Mouse (Mus musculus): Measurements from ENCODE around the gene Crybg3. TPM values are rescaled to one million over a fixed set of nuclear protein-coding genes. Genes with fewer than 3 reads are reported as not detected.

The Crybg3 gene
- polyA plus RNA-seq, 1 experiment: 1.8 TPM

- Histone ChIP-seq H3K4me1 (ENCODE audit: control insufficient read depth, insufficient read depth, insufficient read length, low read length) (no peaks in the 10 kb centered on the region), H3K36me3 (ENCODE audit: control insufficient read depth, insufficient read depth, low read length) (no peaks in the 10 kb centered on the region), H3K27me3 (ENCODE audit: control insufficient read depth, insufficient read depth, low read length) (no peaks in the 10 kb centered on the region), H3K27ac (ENCODE audit: insufficient read depth, low read depth, low read length) (no peak overlapping the region), H3K4me3 (ENCODE audit: low read depth, low read length) (no peak overlapping the region)
- no peak for TF ChIP-seq POLR2A (IDR thresholded peaks at IDR 0.05; ENCODE audit: low read depth, low read length)
- no peak for TF ChIP-seq CTCF (IDR thresholded peaks at IDR 0.05; ENCODE audit: extremely low read depth, insufficient read length, insufficient replicate concordance, low read depth, low read length)
- 77% methylated on average over 6 of the region's 6 CpGs for WGBS
Measured at GRCm38 (mm10) chr16:59590790-59591189, 10.0 kb downstream of the Crybg3 start.

DNA sequence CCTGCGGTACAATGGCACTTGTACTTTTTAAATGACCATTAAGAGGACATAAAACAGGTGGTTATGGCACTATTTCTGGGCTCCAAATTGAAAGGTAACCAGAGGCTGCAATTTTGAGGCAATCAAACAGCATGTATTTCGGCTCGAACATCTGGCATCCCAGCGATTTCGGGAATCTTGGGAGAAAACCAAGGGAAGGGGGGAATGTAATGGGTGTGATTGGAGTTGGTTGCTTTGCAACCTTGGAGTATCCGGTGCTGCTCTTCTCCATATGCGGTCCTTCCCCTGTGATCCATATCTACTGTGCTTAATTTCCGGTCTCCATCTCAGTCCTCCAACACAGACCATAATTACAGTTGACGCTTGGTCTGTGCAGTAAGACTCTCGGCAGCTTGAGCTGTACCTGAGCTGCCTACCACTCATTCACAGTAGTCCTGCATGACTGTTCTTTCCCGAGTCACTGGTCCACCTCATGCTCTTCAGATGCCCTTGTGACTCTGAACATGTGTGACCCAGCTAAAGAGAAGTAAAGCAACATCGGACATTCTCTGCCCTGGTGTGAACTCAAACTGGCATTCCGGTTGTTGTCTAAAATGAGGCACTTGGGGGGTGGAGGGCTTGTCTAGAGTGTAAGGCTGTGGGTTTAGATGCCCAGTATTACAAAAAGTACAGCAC lies 12.3 kb downstream of the Crybg3 start:
- TF ChIP-seq POLR2A (IDR thresholded peaks at IDR 0.05; ENCODE audit: low read depth, low read length): no peak
- 91% methylated on average over 13 of the region's 13 CpGs for WGBS
- H3K36me3 ChIP-seq (ENCODE audit: control insufficient read depth, insufficient read depth, low read length): no peaks in the 10 kb centered on the region
- H3K4me1 ChIP-seq (ENCODE audit: control insufficient read depth, insufficient read depth, insufficient read length, low read length): no peaks in the 10 kb centered on the region
- no peak overlapping the region for H3K4me3 ChIP-seq (ENCODE audit: low read depth, low read length)
- no peak overlapping the region for H3K27ac ChIP-seq (ENCODE audit: insufficient read depth, low read depth, low read length)
- no peaks in the 10 kb centered on the region for H3K27me3 ChIP-seq (ENCODE audit: control insufficient read depth, insufficient read depth, low read length)

DNA sequence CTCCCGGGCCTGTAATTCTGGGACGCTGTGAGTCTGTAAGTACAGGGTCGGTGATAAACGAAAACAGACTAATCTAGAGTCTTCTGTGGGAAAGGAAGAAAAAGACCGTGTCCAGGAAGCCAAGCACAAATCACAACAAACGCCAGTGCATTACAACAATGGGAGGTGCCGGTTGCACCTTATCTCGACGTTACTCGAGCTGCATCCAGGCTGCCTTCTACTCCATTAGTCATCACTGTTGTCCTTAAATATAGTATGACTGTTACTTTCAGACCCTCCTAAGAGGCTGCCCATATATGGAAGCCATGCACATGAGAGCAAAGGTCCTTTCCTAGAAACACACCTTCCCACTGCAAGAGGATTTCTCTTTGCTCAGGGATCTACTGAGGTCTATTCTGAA lies 13.0 kb downstream of the Crybg3 start:
- no peak for TF ChIP-seq POLR2A (IDR thresholded peaks at IDR 0.05; ENCODE audit: low read depth, low read length)
- no peak for TF ChIP-seq CTCF (IDR thresholded peaks at IDR 0.05; ENCODE audit: extremely low read depth, insufficient read length, insufficient replicate concordance, low read depth, low read length)
- H3K27ac ChIP-seq (ENCODE audit: insufficient read depth, low read depth, low read length): no peak overlapping the region
- H3K36me3 ChIP-seq (ENCODE audit: control insufficient read depth, insufficient read depth, low read length): no peaks in the 10 kb centered on the region
- 72% methylated on average over 10 of the region's 10 CpGs for WGBS
- no peaks in the 10 kb centered on the region for H3K4me1 ChIP-seq (ENCODE audit: control insufficient read depth, insufficient read depth, insufficient read length, low read length)
- no peaks in the 10 kb centered on the region for H3K27me3 ChIP-seq (ENCODE audit: control insufficient read depth, insufficient read depth, low read length)
- no peak overlapping the region for H3K4me3 ChIP-seq (ENCODE audit: low read depth, low read length)

DNA sequence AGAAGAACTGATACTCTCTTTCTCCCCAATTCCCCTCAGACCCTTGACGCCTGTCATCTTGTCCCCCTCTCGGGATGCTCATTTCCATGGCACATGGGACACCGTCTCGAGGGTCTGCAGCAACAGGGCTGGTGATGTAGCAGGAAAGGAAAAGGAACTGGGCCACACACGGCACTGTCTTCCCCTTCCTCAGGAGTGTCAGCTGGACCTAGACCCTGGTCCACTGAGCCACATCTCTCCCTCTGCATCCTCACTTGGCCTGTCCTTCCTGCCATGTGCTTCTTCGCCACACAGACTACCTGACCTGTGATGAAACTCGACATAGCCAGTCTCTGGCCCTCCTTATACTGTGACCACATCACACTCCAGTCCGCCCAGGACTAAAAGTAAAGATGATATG lies 13.9 kb downstream of the Crybg3 start:
- no peak for TF ChIP-seq POLR2A (IDR thresholded peaks at IDR 0.05; ENCODE audit: low read depth, low read length)
- TF ChIP-seq CTCF (IDR thresholded peaks at IDR 0.05; ENCODE audit: extremely low read depth, insufficient read length, insufficient replicate concordance, low read depth, low read length): no peak
- Histone ChIP-seq H3K4me1 (ENCODE audit: control insufficient read depth, insufficient read depth, insufficient read length, low read length) (no peaks in the 10 kb centered on the region), H3K4me3 (ENCODE audit: low read depth, low read length) (no peak overlapping the region), H3K36me3 (ENCODE audit: control insufficient read depth, insufficient read depth, low read length) (no peaks in the 10 kb centered on the region), H3K27me3 (ENCODE audit: control insufficient read depth, insufficient read depth, low read length) (no peaks in the 10 kb centered on the region), H3K27ac (ENCODE audit: insufficient read depth, low read depth, low read length) (no peak overlapping the region)
- 92% methylated on average over 8 of the region's 8 CpGs for WGBS

GRCm38 (mm10) chr16:59586276-59586675 lies 14.5 kb downstream of the Crybg3 start:
- H3K4me3 ChIP-seq (ENCODE audit: low read depth, low read length): no peak overlapping the region
- TF ChIP-seq POLR2A (IDR thresholded peaks at IDR 0.05; ENCODE audit: low read depth, low read length) (no peak), CTCF (IDR thresholded peaks at IDR 0.05; ENCODE audit: extremely low read depth, insufficient read length, insufficient replicate concordance, low read depth, low read length) (no peak)
- H3K27me3 ChIP-seq (ENCODE audit: control insufficient read depth, insufficient read depth, low read length): no peaks in the 10 kb centered on the region
- 28% methylated on average over 6 of the region's 6 CpGs for WGBS
- no peaks in the 10 kb centered on the region for H3K36me3 ChIP-seq (ENCODE audit: control insufficient read depth, insufficient read depth, low read length)
- H3K27ac ChIP-seq (ENCODE audit: insufficient read depth, low read depth, low read length): no peak overlapping the region
- no peaks in the 10 kb centered on the region for H3K4me1 ChIP-seq (ENCODE audit: control insufficient read depth, insufficient read depth, insufficient read length, low read length)

DNA sequence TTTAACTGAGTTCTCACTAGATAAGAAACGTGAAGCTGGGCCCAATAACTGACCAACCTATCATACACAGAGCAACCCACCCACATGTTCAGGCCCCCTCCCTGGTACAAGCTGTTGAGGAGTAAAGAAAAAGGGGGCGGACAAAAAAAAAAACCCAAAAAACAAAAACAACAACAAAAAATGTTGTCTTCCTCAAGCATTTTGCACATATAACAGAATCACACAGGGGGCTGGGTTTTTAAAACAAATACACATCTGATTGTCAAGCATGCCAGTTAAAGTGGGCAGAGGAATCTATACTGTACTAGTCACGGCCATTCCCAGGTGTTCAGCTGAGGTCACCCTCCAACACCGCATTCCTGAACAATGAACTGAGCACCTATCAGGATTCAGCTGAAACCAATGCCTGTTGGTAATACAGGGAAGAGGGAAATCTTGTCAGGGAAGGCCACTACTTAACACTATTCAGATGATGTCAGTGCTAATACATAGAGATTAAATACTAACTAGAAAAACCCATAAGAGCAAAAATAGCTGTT lies 15.0 kb downstream of the Crybg3 start:
- H3K4me1 ChIP-seq (ENCODE audit: control insufficient read depth, insufficient read depth, insufficient read length, low read length): no peaks in the 10 kb centered on the region
- TF ChIP-seq POLR2A (IDR thresholded peaks at IDR 0.05; ENCODE audit: low read depth, low read length): no peak
- no peak for TF ChIP-seq CTCF (IDR thresholded peaks at IDR 0.05; ENCODE audit: extremely low read depth, insufficient read length, insufficient replicate concordance, low read depth, low read length)
- no peak overlapping the region for H3K4me3 ChIP-seq (ENCODE audit: low read depth, low read length)
- no peaks in the 10 kb centered on the region for H3K27me3 ChIP-seq (ENCODE audit: control insufficient read depth, insufficient read depth, low read length)
- WGBS: 86% methylated on average over 4 of the region's 4 CpGs
- H3K27ac ChIP-seq (ENCODE audit: insufficient read depth, low read depth, low read length): no peak overlapping the region
- H3K36me3 ChIP-seq (ENCODE audit: control insufficient read depth, insufficient read depth, low read length): no peaks in the 10 kb centered on the region

DNA sequence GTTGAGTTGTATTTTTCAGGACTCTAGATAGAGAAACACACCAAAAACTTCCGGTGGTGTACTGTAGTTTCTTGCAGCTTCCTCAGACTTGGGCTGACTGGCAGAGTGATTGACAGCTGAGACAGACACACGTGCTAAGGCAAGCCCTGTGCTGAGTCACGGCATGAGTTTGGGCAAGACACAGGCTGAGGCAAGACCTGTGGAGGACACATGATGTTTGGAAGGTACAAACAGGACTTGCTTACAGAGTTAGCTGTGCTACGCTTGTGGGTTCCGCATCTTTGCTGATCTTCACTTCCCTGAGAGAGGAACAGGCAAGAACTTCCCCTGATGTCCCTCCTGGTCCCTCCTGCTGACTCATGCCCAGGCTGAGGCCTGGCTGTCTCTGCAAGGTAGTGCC lies 17.3 kb downstream of the Crybg3 start:
- Histone ChIP-seq H3K4me1 (ENCODE audit: control insufficient read depth, insufficient read depth, insufficient read length, low read length) (no peaks in the 10 kb centered on the region), H3K27ac (ENCODE audit: insufficient read depth, low read depth, low read length) (no peak overlapping the region), H3K4me3 (ENCODE audit: low read depth, low read length) (no peak overlapping the region), H3K36me3 (ENCODE audit: control insufficient read depth, insufficient read depth, low read length) (no peaks in the 10 kb centered on the region), H3K27me3 (ENCODE audit: control insufficient read depth, insufficient read depth, low read length) (no peaks in the 10 kb centered on the region)
- TF ChIP-seq POLR2A (IDR thresholded peaks at IDR 0.05; ENCODE audit: low read depth, low read length) (no peak), CTCF (IDR thresholded peaks at IDR 0.05; ENCODE audit: extremely low read depth, insufficient read length, insufficient replicate concordance, low read depth, low read length) (no peak)
- 81% methylated on average over 5 of the region's 5 CpGs for WGBS
